Mouse (Mus musculus) midbrain, embryonic 12.5 days (tissue): ENCODE data around the gene Adamtsl2. TPM values are rescaled to one million over a fixed set of nuclear protein-coding genes. Genes with fewer than 3 reads are reported as not detected.

Source experiments
- ATAC-seq: fragments of 200-750 bp; cut with Nextera tagmentation; 2 replicates; pipeline ENCODE4 v1.8.0; 2017; ENCODE audit warnings: low read depth, moderate TSS enrichment, moderate library complexity; ENCODE audit not compliant: low FRiP score
- H3K27ac ChIP-seq: fragments of 300-500 bp; sonication (generic); replicated peaks from 2 replicates; pipeline ENCODE4 v1.5.1; 2016; ENCODE audit warnings: mild to moderate bottlenecking
- H3K27me3 ChIP-seq: fragments of 300-500 bp; sonication (generic); 2 replicates; pipeline ENCODE4 v1.6.1; 2016; ENCODE audit warnings: mild to moderate bottlenecking
- H3K36me3 ChIP-seq: fragments of 300-500 bp; sonication (generic); 2 replicates; pipeline ENCODE4 v1.6.1; 2016
- H3K4me1 ChIP-seq: fragments of 300-500 bp; sonication (generic); 2 replicates; pipeline ENCODE4 v1.6.1; 2016
- H3K4me2 ChIP-seq: fragments of 300-500 bp; sonication (generic); replicated peaks from 2 replicates; pipeline ENCODE4 v1.6.1; 2016; ENCODE audit warnings: mild to moderate bottlenecking, moderate library complexity
- H3K4me3 ChIP-seq: fragments of 300-500 bp; sonication (generic); 2 replicates; pipeline ENCODE4 v1.5.1; 2016; ENCODE audit warnings: mild to moderate bottlenecking
- H3K9ac ChIP-seq: fragments of 300-500 bp; sonication (generic); replicated peaks from 2 replicates; pipeline ENCODE4 v1.6.1; 2016; ENCODE audit warnings: mild to moderate bottlenecking, moderate library complexity
- H3K9me3 ChIP-seq: fragments of 300-500 bp; sonication (generic); 2 replicates; pipeline ENCODE4 v1.6.1; 2016; ENCODE audit warnings: mild to moderate bottlenecking
- WGBS: fragments of 180-500 bp; shearing (Covaris S2); methylation state at CpG from one replicate; pipeline ENCODE4 v1.1.7; 2016; 5-methylcytosine and 5-hydroxymethylcytosine counted together
- polyA plus RNA-seq: library from polyadenylated mRNA; unstranded; fragments of >200 nt; fragmentation: Nextera tagmentation; extraction: Ambion mirVana; gene quantifications from 2 replicates; pipeline ENCODE4 v1.2.1, GENCODE M21; 2016

Adamtsl2 gene
- polyA plus RNA-seq, 1 experiment from 2014 or later, result 6.7 TPM

DNA sequence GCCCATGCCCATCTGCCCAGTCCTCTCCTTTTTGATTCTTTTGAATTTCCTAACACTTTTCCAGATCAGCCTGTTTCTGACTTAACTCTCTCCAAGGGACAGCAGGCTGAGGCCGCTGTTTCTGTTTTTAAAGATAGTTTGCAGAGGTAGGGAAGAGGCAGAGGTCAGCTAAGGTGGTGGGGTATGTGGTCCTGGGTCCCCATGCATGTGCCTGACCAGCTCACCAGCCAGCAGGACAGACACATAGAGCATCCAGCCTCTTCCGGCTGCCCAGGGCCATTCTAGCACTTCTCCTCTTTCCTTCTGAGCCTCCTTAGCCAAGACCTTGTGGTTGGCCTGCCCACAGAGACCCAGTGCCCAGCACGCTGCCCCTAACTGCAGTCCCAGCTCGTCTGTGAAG lies 20.9 kb upstream of the Adamtsl2 start:
- Histone ChIP-seq H3K4me3 (no peak overlapping the region), H3K4me1 (no peaks in the 10 kb centered on the region), H3K9ac (no peak overlapping the region), H3K27ac (no peak overlapping the region), H3K36me3 (no peaks in the 10 kb centered on the region), H3K27me3 (no peaks in the 10 kb centered on the region), H3K9me3 (no peaks in the 10 kb centered on the region), H3K4me2 (no peak overlapping the region)
- no peak for ATAC-seq
- 66% methylated on average over 4 of the region's 4 CpGs for WGBS

GRCm38 (mm10) chr2:27058751-27059150 lies 20.4 kb upstream of the Adamtsl2 start:
- no peak for ATAC-seq
- H3K36me3 ChIP-seq, result no peaks in the 10 kb centered on the region
- H3K4me2 ChIP-seq, result no peak overlapping the region
- H3K27me3 ChIP-seq, result no peaks in the 10 kb centered on the region
- no peak overlapping the region for H3K9ac ChIP-seq
- no peak overlapping the region for H3K4me3 ChIP-seq
- H3K9me3 ChIP-seq, result no peaks in the 10 kb centered on the region
- no peaks in the 10 kb centered on the region for H3K4me1 ChIP-seq
- H3K27ac ChIP-seq, result no peak overlapping the region
- 63% methylated on average over 12 of the region's 12 CpGs for WGBS

DNA sequence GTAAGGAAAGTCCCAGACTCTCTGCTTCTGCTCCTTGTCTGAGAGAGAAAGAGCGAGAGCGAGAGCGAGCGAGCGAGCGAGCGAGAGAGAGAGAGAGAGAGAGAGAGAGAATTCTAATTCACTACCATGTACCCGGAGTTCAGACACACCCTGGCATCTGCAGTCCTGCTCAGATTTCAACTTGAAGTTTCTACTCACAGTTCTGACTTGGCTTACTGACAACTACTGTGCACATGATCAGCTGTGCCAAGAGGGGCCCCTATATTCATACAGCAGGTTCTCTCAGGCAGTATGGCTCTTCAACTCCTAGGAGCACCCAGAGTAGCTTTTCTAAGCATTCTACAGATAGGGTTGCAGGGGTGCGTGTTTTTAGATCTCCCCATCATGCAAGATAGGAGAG lies 20.0 kb upstream of the Adamtsl2 start:
- H3K9me3 ChIP-seq, result no peaks in the 10 kb centered on the region
- H3K4me1 ChIP-seq, result no peaks in the 10 kb centered on the region
- no peak overlapping the region for H3K27ac ChIP-seq
- ATAC-seq, result no peak
- H3K4me2 ChIP-seq, result no peak overlapping the region
- WGBS, result 92% methylated on average over 9 of the region's 9 CpGs
- H3K9ac ChIP-seq, result no peak overlapping the region
- no peaks in the 10 kb centered on the region for H3K27me3 ChIP-seq
- H3K36me3 ChIP-seq, result no peaks in the 10 kb centered on the region
- H3K4me3 ChIP-seq, result no peak overlapping the region

DNA sequence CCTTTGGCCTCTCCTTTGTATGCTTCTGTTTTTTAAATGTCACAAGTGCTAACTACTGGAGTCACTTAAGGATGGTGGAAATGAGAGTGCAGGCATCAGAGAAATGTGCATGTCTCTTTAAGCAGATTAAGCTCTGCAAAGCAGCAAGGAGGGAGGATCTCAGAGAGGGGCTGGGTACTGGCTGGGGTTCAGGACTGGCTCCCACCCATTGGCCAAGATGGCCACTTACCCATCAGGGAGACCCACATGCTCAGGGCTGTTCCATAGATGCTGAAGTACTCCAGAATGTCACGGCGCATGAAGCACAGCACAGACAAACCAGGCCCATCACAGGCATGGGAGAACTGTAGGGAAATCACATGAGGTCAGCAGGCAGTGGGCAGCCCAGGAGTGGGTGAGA lies 12.1 kb upstream of the Adamtsl2 start:
- ATAC-seq, result no peak
- Histone ChIP-seq H3K27me3 (no peaks in the 10 kb centered on the region), H3K9me3 (no peaks in the 10 kb centered on the region), H3K9ac (no peak overlapping the region), H3K27ac (no peak overlapping the region), H3K4me2 (no peak overlapping the region), H3K36me3 (no peaks in the 10 kb centered on the region), H3K4me1 (peaks cover 8% of the 10 kb centered on the region), H3K4me3 (no peak overlapping the region)
- WGBS, result 72% methylated on average over 2 of the region's 2 CpGs

DNA sequence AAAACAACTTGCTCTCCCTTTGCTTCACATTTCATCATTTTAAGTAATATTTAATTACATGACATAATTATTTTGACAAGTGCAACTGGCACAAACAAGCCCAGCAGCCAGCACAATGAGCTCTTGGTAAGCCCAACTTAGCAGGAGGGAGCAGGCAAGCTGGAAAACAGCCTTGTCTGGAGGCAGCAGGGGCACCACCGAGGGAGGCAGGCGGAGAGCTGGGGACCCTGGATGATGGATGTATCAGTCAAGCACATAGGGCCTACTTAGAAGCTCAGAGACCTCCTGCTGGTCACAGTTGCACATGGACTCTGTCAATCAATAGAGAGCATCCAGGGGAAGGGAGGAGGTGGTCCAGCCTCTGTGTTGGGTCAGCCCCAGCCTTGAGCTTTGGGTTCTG lies 11.2 kb upstream of the Adamtsl2 start:
- H3K36me3 ChIP-seq, result no peaks in the 10 kb centered on the region
- H3K4me1 ChIP-seq, result peaks cover 8% of the 10 kb centered on the region
- H3K27ac ChIP-seq, result no peak overlapping the region
- H3K4me2 ChIP-seq, result no peak overlapping the region
- no peak for ATAC-seq
- H3K9me3 ChIP-seq, result no peaks in the 10 kb centered on the region
- no peaks in the 10 kb centered on the region for H3K27me3 ChIP-seq
- H3K4me3 ChIP-seq, result no peak overlapping the region
- 55% methylated on average over 2 of the region's 2 CpGs for WGBS
- H3K9ac ChIP-seq, result no peak overlapping the region

- H3K4me2 ChIP-seq, result no peak overlapping the region
- 54% methylated on average over 3 of the region's 3 CpGs for WGBS
- no peak overlapping the region for H3K27ac ChIP-seq
- no peaks in the 10 kb centered on the region for H3K9me3 ChIP-seq
- no peak for ATAC-seq
- H3K9ac ChIP-seq, result no peak overlapping the region
- H3K36me3 ChIP-seq, result no peaks in the 10 kb centered on the region
- no peaks in the 10 kb centered on the region for H3K27me3 ChIP-seq
- H3K4me3 ChIP-seq, result no peak overlapping the region
- H3K4me1 ChIP-seq, result peaks cover 8% of the 10 kb centered on the region
Measured at GRCm38 (mm10) chr2:27069646-27070045, 9.5 kb upstream of the Adamtsl2 start.

- Histone ChIP-seq H3K27me3 (no peaks in the 10 kb centered on the region), H3K4me1 (peaks cover 8% of the 10 kb centered on the region), H3K36me3 (no peaks in the 10 kb centered on the region), H3K9me3 (no peaks in the 10 kb centered on the region), H3K9ac (no peak overlapping the region), H3K4me3 (no peak overlapping the region), H3K4me2 (no peak overlapping the region), H3K27ac (no peak overlapping the region)
- WGBS, result 78% methylated on average over 2 of the region's 2 CpGs
- ATAC-seq, result no peak
Measured at GRCm38 (mm10) chr2:27070247-27070813, 8.8 kb upstream of the Adamtsl2 start.

GRCm38 (mm10) chr2:27071137-27071536 lies 8.0 kb upstream of the Adamtsl2 start:
- Histone ChIP-seq H3K4me3 (no peak overlapping the region), H3K4me2 (no peak overlapping the region), H3K36me3 (no peaks in the 10 kb centered on the region), H3K9ac (no peak overlapping the region), H3K27ac (no peak overlapping the region), H3K9me3 (no peaks in the 10 kb centered on the region), H3K27me3 (no peaks in the 10 kb centered on the region), H3K4me1 (peaks cover 8% of the 10 kb centered on the region)
- WGBS, result 54% methylated on average over 4 of the region's 4 CpGs
- ATAC-seq, result no peak

- no peak for ATAC-seq
- Histone ChIP-seq H3K9ac (no peak within 1 kb of the TSS), H3K9me3 (no peaks in the 10 kb centered on the region), H3K36me3 (no peaks in the 10 kb centered on the region), H3K4me2 (no peak within 1 kb of the TSS), H3K27ac (no peak within 1 kb of the TSS), H3K27me3 (no peaks in the 10 kb centered on the region), H3K4me3 (no peak within 1 kb of the TSS), H3K4me1 (peaks cover 8% of the 10 kb centered on the region)
- 82% methylated on average over 2 of the region's 2 CpGs for WGBS
Measured at GRCm38 (mm10) chr2:27071978-27072377, 7.2 kb upstream of the Adamtsl2 start, which contains the start of gene Mymk. Gene Mymk, minus strand, starts transcription at chr2:27072179.

DNA sequence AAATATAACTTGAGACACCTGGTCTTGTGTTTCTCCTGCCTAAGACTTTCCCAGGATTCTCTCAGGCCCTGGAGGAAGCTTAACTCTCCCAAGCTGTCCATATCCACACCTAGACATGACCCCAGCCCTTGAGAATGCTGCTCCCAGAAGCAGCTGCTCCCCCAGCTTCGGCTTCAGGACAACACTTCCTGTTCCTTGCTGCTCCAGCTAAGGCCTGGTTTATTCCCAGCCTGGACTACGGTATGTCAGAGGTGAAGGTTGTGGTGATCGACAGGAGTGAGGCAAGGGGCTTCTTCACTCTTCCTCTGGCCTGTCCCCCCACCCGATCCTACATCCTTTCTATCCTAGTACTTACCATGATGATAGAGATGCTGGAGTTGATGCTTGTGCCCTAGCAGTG lies 5.8 kb upstream of the Adamtsl2 start:
- no peak overlapping the region for H3K9ac ChIP-seq
- H3K27ac ChIP-seq, result no peak overlapping the region
- H3K27me3 ChIP-seq, result peaks cover 7% of the 10 kb centered on the region
- WGBS, result 75% methylated on average over 4 of the region's 4 CpGs
- no peaks in the 10 kb centered on the region for H3K36me3 ChIP-seq
- no peaks in the 10 kb centered on the region for H3K9me3 ChIP-seq
- no peak for ATAC-seq
- no peak overlapping the region for H3K4me3 ChIP-seq
- H3K4me2 ChIP-seq, result no peak overlapping the region
- H3K4me1 ChIP-seq, result peaks cover 8% of the 10 kb centered on the region

DNA sequence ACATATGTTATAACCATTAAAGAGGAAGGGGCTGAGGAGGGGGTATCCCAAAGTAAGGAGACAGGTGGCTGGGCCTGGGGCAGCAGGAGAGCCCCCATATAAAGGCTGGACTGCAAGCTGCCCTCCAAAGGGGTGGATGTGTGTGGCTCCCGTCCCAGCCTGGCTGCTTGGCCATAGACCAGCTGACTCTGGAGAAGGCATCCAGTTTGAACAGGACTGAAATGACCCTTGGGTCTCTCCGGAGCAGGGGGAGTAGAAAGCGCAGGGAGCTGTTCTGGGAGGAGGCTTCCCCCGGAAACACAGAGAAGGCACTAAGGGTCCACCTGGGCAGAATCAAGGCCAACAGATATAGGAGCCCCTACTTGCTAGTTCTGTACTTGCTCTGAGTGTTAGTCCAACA lies 4.4 kb upstream of the Adamtsl2 start:
- 92% methylated on average over 4 of the region's 4 CpGs for WGBS
- peaks cover 17% of the 10 kb centered on the region for H3K4me1 ChIP-seq
- H3K36me3 ChIP-seq, result no peaks in the 10 kb centered on the region
- H3K9ac ChIP-seq, result no peak overlapping the region
- ATAC-seq, result no peak
- H3K27me3 ChIP-seq, result peaks cover 7% of the 10 kb centered on the region
- no peak overlapping the region for H3K27ac ChIP-seq
- no peak overlapping the region for H3K4me2 ChIP-seq
- H3K9me3 ChIP-seq, result no peaks in the 10 kb centered on the region
- H3K4me3 ChIP-seq, result no peak overlapping the region

DNA sequence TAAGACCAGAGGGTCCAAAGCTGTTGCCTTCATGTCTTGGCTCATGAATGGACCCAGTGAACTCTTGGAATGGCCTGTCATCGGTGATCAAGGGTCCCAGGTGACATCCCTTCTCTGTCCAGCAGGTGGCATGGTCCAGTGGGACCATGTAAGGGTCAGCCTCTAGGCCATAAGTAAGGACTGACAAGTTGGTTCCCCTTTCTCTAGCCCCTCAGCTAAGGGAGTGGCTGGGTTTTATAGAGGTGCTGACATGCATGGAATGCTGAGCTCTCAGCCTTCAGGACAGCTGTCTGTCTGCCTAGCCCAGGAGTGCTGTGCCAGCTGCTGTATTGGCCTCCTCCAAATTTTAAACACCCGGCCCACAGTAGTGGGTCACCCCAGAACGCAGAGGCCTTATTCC lies 3.7 kb upstream of the Adamtsl2 start:
- Histone ChIP-seq H3K4me3 (no peak overlapping the region), H3K9ac (no peak overlapping the region), H3K27me3 (peaks cover 7% of the 10 kb centered on the region), H3K4me1 (peaks cover 19% of the 10 kb centered on the region), H3K36me3 (no peaks in the 10 kb centered on the region), H3K4me2 (no peak overlapping the region), H3K27ac (no peak overlapping the region), H3K9me3 (no peaks in the 10 kb centered on the region)
- no peak for ATAC-seq
- 71% methylated on average over 3 of the region's 3 CpGs for WGBS

DNA sequence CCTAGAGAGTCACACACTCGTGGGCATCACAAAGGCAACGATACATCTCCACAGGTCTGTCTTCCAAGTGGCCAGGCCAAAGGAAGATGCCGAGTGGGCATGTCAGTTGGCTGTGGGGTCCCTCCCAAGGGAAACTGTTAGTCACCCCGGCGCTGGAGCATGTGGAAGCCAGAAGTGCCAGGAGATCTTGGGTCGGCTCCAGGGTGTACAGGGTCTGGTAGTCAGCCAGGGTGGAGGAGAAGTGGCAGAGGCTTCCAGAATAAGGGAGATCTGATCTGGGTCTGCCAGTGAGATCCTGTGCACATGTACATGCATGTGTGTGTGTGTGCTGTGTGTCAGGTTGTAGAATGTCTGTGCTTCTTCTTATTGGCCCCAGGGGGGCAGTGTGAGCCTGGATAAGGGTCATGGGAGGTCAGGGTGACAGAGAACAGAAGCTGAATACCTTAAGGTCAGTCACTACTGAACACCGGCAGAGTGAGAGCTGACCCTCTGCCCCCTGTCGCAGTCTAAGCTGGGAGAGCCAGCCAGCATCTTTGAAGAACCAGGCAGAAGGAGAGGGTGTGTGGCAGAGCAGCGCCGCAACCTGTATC lies 1.4 kb upstream of the Adamtsl2 start:
- Histone ChIP-seq H3K9ac (no peak overlapping the region), H3K27ac (no peak overlapping the region), H3K27me3 (peaks cover 7% of the 10 kb centered on the region), H3K36me3 (no peaks in the 10 kb centered on the region), H3K4me1 (peaks cover 15% of the 10 kb centered on the region), H3K4me2 (no peak overlapping the region), H3K4me3 (no peak overlapping the region), H3K9me3 (no peaks in the 10 kb centered on the region)
- 60% methylated on average over 10 of the region's 10 CpGs for WGBS
- ATAC-seq, result no peak; the same call in 1 of the 2 replicates
